Mouse (Mus musculus): ENCODE measurements around the gene Rpl13a.
"Not testable (repeated sequence)": the region's sequence is repeated elsewhere in the genome, so short reads cannot be mapped to it uniquely, and the experiment has no call there.

Rpl13a gene

GRCm38 (mm10) chr7:45157459-45157858 lies 28.9 kb upstream of the Rpl13a start:
- peak; percentile 67 for DNase-seq (ENCODE audit: low read depth, low spot score)

GRCm38 (mm10) chr7:45156206-45156605 lies 27.6 kb upstream of the Rpl13a start:
- no peak for DNase-seq (ENCODE audit: low read depth, low spot score)

DNA sequence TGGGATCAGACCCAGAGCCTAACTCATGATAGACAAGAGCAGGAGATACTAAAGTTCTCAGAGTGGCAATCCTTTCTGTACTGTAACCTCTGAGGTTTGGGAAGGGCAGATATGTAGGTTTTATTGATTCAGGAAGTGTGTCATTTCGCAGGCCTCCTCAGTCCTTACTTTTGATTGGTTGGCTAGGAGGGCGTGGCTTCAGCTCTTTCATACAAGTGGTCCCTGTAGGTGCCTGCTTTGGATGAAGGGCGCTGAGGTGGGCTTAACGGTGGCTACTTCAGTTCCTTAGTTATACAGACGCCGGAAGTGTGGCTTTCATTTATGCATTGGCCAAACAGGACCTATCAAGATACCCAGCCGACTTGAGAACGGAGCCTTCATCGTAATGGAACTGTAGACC lies 27.0 kb upstream of the Rpl13a start:
- no peak for DNase-seq (ENCODE audit: low read depth, low spot score)

DNA sequence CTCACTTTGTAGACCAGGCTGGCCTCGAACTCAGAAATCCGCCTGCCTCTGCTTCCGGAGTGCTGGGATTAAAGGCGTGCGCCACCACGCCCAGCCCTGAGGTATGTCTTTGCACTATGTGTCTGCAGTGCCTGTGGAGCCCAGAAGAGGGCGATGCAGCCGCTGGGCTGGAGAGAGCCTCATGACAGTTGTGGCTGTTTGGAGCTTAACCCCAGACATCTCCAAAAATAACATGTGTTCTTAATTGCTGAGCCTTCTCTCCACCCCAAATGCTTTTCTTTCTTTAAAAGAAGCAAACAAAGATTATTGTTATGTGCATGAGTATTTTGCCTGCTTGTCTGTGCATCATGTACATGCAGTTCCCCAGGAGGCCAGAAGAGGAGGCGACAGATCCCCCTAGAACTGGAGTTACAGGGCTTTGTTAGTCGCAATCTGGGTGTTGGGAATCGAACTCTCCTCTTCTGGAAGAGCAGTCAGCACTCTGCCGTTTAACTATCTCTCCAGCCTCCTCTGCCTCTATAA lies 26.5 kb upstream of the Rpl13a start:
- DNase-seq (ENCODE audit: low read depth, low spot score), result no peak

DNA sequence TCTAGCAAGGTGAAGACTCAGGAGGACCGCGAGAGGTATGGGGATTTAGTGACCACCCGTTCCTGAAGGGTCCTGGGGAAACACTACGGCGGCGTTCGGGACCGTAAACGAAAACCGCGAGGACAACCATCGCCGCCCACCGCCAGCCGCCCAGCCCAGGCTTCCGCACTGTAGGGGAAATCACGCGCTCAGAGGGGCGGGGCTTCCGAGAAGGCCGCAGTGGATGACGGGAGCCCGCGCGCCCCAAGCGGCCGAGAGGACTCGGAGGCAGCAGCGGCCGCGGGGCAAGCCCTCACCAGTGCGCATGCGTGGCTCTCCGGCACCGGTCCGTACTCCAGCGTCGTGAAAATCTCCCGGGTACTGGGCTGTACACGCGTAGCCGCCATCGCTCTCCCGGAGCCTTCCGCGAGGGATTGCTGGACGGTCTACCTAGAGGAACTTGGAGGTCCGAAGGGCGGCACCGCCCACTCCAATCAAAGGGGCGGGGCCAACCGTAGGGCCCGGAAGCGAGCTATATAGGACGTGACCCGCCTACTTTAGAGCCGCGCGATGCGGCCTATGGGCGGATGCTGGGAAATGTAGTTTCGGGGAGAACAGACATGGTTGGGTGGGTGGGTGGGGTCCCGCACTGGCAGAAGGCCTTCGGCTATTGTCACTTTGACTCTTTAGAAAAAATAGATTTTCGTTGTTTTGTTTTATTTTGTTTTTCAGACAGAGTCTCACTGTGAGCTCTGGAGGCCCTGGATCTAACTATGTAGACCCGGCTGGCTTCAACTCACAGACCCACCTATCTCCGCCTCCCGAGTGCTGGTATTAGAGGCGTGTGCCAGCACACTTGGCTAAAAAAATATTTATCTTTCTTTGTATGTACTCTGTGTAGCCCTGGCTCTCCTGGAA lies 25.8 kb upstream of the Rpl13a start, which contains the start of the genes Pih1d1 and Aldh16a1:
Gene Pih1d1 (plus strand): TSS at position 208 of the 897 bp plus-strand sequence.
Gene Aldh16a1 (minus strand): TSS at position 489 of the 897 bp plus-strand sequence.
- DNase-seq (ENCODE audit: low read depth, low spot score), result peak; percentile 93

- DNase-seq (ENCODE audit: low read depth, low spot score), result no peak
Measured at GRCm38 (mm10) chr7:45153586-45153985, 25.0 kb upstream of the Rpl13a start.

DNA sequence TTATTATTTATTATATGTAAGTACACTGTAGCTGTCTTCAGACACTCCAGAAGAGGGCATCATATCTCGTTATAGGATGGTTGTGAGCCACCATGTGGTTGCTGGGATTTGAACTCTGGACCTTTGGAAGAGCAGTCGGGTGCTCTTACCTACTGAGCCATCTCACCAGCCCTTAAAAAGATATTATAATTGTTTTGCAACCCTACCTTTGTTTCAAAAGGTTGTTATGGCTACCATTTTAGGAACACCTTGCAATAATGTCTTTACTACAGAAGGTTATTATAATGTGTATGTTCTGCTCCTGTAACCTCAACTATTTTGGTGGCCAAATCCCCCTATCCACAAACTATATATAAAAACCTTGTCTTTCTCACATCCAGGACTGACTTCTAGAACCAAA lies 24.5 kb upstream of the Rpl13a start:
- not testable (repeated sequence) for DNase-seq (ENCODE audit: low read depth, low spot score)

GRCm38 (mm10) chr7:45151303-45151702 lies 22.7 kb upstream of the Rpl13a start:
- no peak for DNase-seq (ENCODE audit: low read depth, low spot score)

GRCm38 (mm10) chr7:45150321-45150720 lies 21.8 kb upstream of the Rpl13a start:
- DNase-seq (ENCODE audit: low read depth, low spot score), result no peak

DNA sequence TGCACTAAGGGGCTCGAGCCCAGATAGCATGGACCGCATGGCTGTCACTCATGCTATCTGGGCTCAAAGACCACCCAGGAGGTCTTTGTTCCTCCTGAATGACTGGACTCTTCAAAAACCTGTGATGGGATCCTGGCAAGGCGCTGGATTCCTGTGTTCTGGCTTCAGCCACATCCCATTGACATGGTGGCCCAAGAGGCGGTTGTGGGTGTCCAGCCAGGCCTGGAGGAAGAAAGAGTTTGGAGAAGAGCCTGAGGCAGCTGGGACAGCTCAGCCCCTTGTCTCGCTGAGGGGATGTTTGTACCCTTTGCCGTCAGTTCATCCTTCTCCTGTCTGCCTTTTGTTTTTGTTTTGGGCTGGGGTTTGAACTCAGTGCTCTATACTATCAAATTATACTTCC lies 21.0 kb upstream of the Rpl13a start:
- DNase-seq (ENCODE audit: low read depth, low spot score), result no peak

DNA sequence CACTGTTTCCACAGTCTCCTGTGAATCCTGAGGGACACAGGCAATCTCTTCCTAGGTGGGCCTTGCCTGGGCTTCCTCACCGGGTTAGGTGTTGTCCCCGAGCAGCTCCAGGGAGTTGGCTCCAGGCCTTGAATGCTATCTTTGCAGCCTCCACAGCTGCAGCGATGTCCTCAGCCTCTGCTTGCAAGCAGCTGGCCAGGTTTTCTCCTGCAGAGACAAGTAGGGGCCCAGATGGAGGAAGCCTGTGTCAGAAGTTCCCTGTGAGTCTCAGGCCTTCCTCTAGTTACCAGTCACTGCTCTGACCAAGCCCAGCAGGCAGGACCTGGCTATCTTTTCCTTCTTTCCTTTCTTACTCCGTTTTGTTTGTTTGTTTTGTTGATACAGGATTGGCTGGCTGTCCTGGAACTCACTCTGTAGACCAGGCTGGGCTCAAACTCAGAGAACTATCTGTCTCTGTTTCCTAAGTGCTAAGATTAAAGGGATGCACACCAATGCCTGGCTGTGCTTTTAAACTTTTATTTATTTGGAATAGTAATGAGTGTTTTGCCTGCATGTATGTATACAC lies 20.1 kb upstream of the Rpl13a start:
- DNase-seq (ENCODE audit: low read depth, low spot score), result no peak

DNA sequence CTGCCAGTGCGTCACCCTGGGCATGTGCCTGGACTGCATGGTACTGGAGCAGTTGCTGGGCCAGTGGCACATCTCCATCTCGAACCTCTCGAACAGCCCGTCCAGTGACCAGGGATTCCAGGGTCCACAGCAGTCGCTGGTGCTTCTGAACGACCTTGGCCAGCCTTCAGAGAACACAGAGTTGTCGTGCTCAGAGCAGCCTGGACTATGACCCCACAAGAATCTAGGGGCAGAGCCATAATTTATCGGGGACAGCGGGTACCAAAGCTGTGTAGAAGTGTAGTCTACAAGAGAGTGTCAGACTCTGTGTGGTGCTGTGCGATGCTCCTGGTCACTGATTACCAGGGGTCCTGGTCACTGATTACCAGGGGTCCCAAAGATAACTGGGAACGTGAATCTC lies 19.3 kb upstream of the Rpl13a start:
- no peak for DNase-seq (ENCODE audit: low read depth, low spot score)

DNA sequence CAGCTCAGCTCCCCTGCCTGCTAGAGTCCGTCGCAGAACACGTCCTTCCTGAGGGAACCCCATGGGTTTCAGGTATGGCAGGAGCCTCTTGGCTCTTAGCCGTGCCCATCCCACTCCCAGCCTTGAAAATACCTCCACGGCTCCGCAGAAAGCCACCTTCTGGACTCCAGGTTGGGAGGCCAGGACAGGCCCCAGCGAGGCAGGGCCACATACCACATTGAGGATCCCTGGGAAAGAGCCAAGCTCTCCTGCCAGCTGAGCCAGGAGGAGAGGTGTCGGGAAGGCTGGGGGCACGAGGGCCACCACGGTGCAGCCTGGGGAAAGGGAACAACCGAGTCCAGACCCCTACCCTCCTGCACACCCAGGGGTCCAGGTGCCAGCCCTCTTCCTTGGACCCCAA lies 18.7 kb upstream of the Rpl13a start:
- DNase-seq (ENCODE audit: low read depth, low spot score), result no peak

- DNase-seq (ENCODE audit: low read depth, low spot score), result no peak
Measured at GRCm38 (mm10) chr7:45145460-45145859, 16.9 kb upstream of the Rpl13a start.

DNA sequence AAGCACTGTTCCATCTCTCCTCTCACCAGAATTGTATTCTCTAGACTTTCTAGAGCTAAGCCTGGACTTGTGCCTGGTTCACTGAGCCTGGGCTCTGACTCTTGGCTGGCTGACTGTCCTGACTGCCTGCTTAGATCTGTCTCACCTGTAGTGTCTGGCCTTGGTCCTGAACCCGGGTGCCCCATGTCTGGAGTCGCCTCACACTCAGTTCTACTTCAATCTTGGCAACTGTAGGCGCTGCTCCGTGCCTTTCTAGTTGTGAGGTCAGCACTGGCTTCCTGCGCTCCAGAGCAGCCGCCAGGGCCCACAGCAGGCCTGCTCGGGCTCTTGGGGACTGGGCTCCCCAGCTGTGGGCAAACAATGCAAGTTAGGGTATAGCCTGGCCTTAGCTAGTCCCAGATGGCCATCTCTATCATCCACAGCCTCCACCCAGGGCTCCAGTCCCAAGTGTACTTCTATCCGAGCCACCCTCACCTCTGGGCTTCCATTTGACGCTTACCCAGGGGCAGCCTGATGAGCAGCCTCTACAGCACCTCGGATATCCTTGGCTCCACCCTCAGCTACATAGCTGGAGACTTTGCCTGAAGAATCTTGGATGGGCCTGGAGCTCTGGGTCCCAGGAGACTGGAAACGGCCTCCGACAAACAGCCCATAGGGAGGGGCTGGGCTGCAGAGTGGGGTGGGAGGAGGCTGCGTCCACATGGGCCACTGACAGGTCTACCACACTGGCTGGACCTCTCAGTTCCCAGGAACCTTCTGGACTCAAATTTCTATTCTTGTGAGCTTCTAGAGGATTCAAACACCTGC lies 16.0 kb upstream of the Rpl13a start:
- DNase-seq (ENCODE audit: low read depth, low spot score), result no peak

- DNase-seq (ENCODE audit: low read depth, low spot score), result no peak
Measured at GRCm38 (mm10) chr7:45141914-45142313, 13.4 kb upstream of the Rpl13a start.

GRCm38 (mm10) chr7:45141319-45141718 lies 12.8 kb upstream of the Rpl13a start:
- DNase-seq (ENCODE audit: low read depth, low spot score), result no peak

DNA sequence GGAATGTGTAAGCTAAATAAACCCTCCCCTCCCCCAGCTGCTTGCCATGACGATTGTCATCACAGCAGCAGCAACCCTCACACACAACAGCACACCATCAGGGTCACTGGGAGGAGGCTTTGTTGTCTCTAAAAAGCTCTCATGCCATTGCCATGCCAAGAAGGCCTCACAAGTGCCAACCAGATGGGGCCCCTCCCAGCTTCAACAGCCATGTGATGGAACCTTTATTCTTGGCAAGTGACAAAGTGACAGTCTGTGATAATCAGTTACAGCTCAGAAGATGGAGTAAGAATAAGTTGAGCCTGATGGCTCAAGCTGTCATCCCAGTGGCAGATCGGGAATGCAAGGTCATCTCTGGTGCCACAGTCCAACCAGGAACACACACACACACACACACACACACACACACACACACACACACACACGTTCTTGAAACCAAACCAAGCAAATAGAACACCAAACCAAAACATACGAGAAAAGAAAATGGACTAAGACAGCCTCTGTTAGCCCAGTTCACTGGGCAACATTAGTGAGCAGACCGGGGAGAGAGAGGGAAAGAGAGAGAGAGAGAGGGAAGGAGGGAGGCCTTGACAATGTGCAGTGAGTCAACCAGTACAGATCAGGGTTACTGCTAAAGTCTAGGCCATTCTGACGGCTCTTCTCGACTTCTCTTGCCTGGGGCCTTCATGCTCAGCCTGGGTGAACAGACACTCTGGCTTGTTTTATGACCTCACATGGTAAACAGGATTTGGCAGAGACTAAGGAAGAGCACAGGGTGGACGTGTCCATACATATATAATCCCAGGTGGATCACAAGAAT lies 11.6 kb upstream of the Rpl13a start:
- no peak for DNase-seq (ENCODE audit: low read depth, low spot score)

- DNase-seq (ENCODE audit: low read depth, low spot score), result no peak
Measured at GRCm38 (mm10) chr7:45138403-45138802, 9.8 kb upstream of the Rpl13a start.

GRCm38 (mm10) chr7:45137171-45138006 lies 8.8 kb upstream of the Rpl13a start:
- DNase-seq (ENCODE audit: low read depth, low spot score), result no peak

All from telencephalon, adult 2 months (tissue).